Mouse (Mus musculus) spleen, adult 10 weeks (tissue): ENCODE measurements around the gene Tpbg. TPM values are rescaled to one million over a fixed set of nuclear protein-coding genes. Genes with fewer than 3 reads are reported as not detected.

Source experiments
- polyA plus RNA-seq: library from polyadenylated mRNA; stranded (reverse); fragments of 350-450 nt; fragmentation: Illumina TruSeq; extraction: RNeasy Lipid Tissue Mini Kit (QIAGEN cat#74804); gene quantifications from one replicate; pipeline ENCODE4 v1.2.3, GENCODE M21; 2015; ENCODE audit warnings: low replicate concordance; ENCODE audit not compliant: insufficient read depth

Tpbg gene
- polyA plus RNA-seq = 0.35 TPM

DNA sequence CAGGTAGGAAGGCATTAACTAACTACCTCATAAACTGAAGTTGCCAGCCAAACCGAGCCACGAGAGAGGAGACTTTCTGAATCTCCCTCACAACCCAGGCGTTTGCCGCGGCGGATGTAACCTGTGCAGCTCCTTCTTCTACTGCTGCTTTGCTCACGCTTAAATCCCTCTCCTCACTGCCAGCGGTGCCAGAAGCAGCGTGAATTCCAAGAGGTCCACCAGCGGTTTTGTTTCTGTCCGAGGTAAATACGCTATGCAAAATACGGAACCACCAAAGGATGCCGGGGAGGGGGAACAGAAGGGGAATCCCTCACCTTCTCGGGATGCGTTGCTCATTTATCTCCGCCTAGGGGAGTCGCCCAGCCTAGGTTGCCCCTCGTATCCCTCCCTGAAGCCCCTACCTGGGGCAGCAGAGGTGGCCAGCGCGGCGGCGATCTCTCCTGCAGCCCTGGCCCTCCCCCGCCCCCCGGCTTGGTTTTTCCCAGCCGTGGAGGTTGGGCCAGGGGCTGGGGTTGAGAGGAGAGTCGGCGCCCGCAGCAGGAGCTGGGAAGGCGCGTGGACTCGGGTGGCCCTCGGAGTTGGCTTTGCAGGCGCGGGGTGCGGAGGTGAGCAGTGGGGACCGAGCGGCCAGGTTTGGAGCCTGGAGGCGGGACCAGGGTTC lies at the start of gene Tpbg:
Tpbg (plus strand) TSS at position 30 of the 661 bp plus-strand sequence.

Other genes starting within 250 kb of the Tpbg start
- gene Ibtk, start 93.0 kb upstream of the Tpbg start, polyA plus RNA-seq = 55.5 TPM